Mouse (Mus musculus) kidney, embryonic 14.5 days (tissue): ENCODE measurements around the gene Axin1. TPM values are rescaled to one million over a fixed set of nuclear protein-coding genes. Genes with fewer than 3 reads are reported as not detected.
A peak's percentile ranks its signal among the peaks of the same experiment; 100 is the strongest.

Source experiments
- ATAC-seq: fragments of 200-750 bp; cut with Nextera tagmentation; 2 replicates; pipeline ENCODE4 v1.8.0; 2017; ENCODE audit warnings: moderate number of reproducible peaks, mild to moderate bottlenecking, moderate TSS enrichment, moderate library complexity; ENCODE audit not compliant: low FRiP score, low TSS enrichment
- H3K27ac ChIP-seq: fragments of 300-500 bp; sonication (generic); 2 replicates; pipeline ENCODE4 v1.5.1; 2014; ENCODE audit warnings: low read depth, mild to moderate bottlenecking, low read length, moderate library complexity, mixed read lengths
- H3K27me3 ChIP-seq: fragments of 300-500 bp; sonication (generic); 2 replicates; pipeline ENCODE4 v1.6.1; 2014; ENCODE audit warnings: mild to moderate bottlenecking, low read length; ENCODE audit not compliant: control insufficient read depth, insufficient read depth
- H3K36me3 ChIP-seq: fragments of 300-500 bp; sonication (generic); 2 replicates; pipeline ENCODE4 v1.6.1; 2014; ENCODE audit warnings: low read length, mixed read lengths; ENCODE audit not compliant: control insufficient read depth, insufficient read depth
- H3K4me1 ChIP-seq: fragments of 300-500 bp; sonication (generic); 2 replicates; pipeline ENCODE4 v1.6.1; 2014; ENCODE audit warnings: low read length, mixed read lengths; ENCODE audit not compliant: control insufficient read depth, insufficient read depth
- H3K4me2 ChIP-seq: fragments of 300-500 bp; sonication (generic); replicated peaks from 2 replicates; pipeline ENCODE4 v1.6.1; 2014; ENCODE audit warnings: low read depth, mild to moderate bottlenecking, low read length
- H3K4me3 ChIP-seq: fragments of 300-500 bp; sonication (generic); 2 replicates; pipeline ENCODE4 v1.5.1; 2014; ENCODE audit warnings: mild to moderate bottlenecking, low read length
- H3K9ac ChIP-seq: fragments of 300-500 bp; sonication (generic); 2 replicates; pipeline ENCODE4 v1.6.1; 2014; ENCODE audit warnings: low read depth, mild to moderate bottlenecking, low read length, moderate library complexity
- H3K9me3 ChIP-seq: fragments of 300-500 bp; sonication (generic); 2 replicates; pipeline ENCODE4 v1.6.1; 2016; ENCODE audit warnings: low read length; ENCODE audit not compliant: control insufficient read depth
- WGBS: fragments of 180-500 bp; shearing (Covaris S2); extraction: QIAGEN DNeasy Blood & Tissue Kit; methylation state at CpG from one replicate; pipeline ENCODE4 v1.1.7; 2014; 5-methylcytosine and 5-hydroxymethylcytosine counted together
- polyA plus RNA-seq: library from polyadenylated mRNA; unstranded; fragments of >200 nt; fragmentation: Nextera tagmentation; extraction: Ambion mirVana; gene quantifications from 2 replicates; pipeline ENCODE4 v1.2.1, GENCODE M21; 2014

The Axin1 gene
- polyA plus RNA-seq, 1 experiment from 2014 or later = 10.2 TPM

DNA sequence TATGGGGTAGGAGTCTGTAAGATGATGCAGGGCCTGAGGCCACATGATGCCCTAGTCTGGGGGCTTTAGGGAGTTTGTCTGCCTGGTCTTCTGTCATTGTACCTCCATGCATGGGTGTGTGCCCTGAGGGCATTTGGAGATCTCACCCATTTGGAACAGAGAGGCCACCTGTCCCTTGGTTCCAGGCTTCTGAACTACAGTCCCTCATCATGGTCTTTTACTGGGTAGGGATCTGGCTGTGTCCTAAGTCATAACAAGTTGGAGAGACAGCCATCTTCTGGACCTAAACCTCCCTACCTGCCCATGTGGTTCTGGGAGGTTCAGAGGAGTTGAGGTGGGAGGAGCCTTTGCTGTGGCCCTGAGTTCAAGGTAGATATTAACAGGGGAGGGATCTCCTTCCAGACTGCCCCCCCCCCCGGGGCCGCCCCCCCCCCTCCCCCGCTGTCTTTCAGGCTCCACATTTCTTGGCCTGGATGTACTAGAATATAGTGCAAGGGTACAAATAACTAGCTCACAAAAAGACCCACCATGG lies 22.5 kb upstream of the Axin1 start:
- peaks cover 6% of the 10 kb centered on the region; the same call in 1 of the 2 replicates for H3K4me1 ChIP-seq
- H3K27ac ChIP-seq = no peak overlapping the region
- H3K36me3 ChIP-seq = no peaks in the 10 kb centered on the region
- no peaks in the 10 kb centered on the region for H3K9me3 ChIP-seq
- peaks cover 60% of the 10 kb centered on the region for H3K27me3 ChIP-seq
- H3K4me3 ChIP-seq = no peak overlapping the region
- no peak for ATAC-seq
- 0 out of 2 replicates have a peak overlapping the region, but pooled peaks have one; percentile 12 for H3K9ac ChIP-seq
- no peak overlapping the region for H3K4me2 ChIP-seq
- 72% methylated on average over 3 of the region's 3 CpGs for WGBS

DNA sequence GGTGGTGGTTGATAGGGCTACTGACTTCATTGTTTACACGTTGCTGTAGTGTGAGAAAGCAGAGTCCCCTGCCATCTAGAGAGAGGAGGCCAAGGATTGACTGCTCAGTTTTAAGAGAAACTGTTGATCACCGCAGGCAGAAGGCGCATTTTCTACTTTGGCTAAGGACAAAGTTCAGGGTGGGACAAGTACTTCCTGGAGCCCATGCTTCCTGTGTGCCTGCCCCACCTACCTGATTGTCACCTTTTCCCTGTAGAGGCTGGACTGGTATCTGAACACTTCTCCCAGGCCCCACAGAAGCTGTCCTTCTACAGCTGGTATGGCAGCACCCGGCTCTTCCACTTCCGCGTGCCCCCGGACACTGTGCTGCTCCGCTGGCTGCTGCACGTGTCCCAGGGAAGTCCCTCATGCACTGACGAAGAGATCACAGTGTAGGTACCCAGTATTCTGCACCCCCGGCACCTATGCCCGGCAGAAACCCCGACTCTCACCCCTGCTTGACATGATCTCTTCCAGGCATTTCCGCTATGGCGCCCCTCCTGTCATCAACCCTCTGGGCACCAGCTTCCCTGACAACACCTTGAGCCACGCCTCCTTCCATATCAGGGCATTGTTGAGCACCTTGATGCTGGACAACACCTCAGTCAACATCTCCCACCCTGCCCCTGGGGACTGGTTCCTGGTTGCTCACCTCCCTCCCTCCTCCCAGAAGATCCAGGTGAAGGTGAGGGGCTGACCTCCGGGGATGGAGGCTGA lies 21.8 kb upstream of the Axin1 start:
- H3K9ac ChIP-seq = no peak overlapping the region
- no peaks in the 10 kb centered on the region for H3K36me3 ChIP-seq
- H3K4me1 ChIP-seq = peaks cover 6% of the 10 kb centered on the region; the same call in 1 of the 2 replicates
- 85% methylated on average over 17 of the region's 17 CpGs for WGBS
- no peaks in the 10 kb centered on the region for H3K9me3 ChIP-seq
- ATAC-seq = no peak
- no peak overlapping the region for H3K4me3 ChIP-seq
- H3K27me3 ChIP-seq = peaks cover 53% of the 10 kb centered on the region
- H3K4me2 ChIP-seq = no peak overlapping the region
- no peak overlapping the region for H3K27ac ChIP-seq

DNA sequence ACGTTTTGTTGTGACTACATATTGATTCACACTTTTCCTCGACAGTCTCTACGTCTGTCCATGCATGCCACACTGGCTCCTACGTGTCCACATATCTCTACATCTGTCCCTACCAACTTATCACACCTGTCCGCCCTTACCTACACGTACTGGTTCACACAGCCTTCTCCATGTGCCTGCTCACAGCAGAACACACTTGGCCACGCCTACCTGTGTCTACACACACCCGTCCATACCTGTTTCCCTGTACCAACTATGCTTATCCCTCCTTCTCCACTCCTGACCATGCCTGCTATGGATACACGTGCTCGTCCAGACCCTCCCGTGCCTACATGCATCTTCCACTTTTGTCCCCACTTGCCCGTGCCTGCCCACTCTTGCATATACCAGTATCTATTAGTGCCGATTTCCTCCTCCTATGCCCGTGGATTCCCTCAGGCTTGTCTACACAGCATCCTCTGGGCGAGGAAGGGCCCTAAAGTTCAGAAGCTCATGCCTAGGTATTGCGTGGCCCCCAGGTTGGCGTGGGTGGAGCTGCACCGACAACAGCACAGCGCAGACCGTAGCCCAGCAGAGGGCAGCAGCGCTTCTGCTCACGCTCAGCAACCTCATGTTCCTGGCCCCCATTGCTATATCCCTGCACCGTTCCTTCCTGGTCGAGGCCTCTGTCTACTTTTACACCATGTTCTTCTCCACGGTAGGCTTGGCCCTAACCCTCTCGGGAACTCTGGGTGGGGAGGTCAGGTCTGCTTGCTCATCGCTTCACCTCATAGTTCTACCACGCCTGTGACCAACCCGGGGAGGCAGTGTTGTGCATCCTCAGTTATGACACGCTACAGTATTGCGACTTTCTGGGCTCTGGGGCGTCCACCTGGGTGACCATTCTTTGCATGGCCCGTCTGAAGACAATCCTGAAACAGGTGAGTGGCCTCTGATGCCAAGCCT lies 18.4 kb upstream of the Axin1 start:
- 50% methylated on average over 33 of the region's 33 CpGs for WGBS
- Histone ChIP-seq H3K36me3 (peaks cover under 1% of the 10 kb centered on the region; the same call in 1 of the 2 replicates), H3K4me3 (no peak overlapping the region), H3K27me3 (peaks cover 24% of the 10 kb centered on the region), H3K4me2 (no peak overlapping the region), H3K27ac (no peak overlapping the region), H3K4me1 (peaks cover 15% of the 10 kb centered on the region), H3K9ac (no peak overlapping the region), H3K9me3 (no peaks in the 10 kb centered on the region)
- ATAC-seq = no peak

DNA sequence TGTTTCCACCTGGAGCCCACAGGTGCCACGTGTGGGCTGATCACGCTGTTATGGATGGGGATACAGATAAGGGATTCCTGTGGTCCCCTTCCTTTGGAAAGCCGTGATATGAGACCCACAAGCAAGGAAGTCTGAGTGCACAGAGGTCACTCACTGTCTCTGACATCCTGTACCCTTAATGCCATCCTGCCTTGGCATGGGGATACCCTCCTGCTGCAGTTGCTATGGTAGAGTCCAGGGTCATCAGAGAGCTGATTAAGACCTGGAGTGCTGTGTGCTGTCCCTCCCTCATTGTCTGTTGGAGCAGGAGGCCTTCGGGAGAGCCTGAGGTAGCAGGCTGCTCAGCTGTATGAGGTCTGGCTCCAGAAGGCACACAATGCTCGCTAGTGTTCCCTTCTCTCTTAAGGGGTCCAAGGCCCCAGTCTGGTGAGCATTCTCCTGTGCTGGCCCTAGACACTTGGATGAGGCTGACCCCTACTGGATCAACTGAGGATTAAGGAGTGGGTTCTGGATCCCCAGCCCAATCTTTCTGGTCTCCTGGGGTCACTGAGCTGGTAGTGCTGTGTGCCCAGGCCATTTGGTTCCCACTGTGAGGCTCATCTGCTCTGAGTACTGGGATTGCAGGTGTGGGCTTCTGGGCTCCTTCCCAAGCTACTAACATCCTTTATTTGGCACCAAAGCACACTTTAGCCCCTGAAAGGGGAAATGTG lies 15.9 kb upstream of the Axin1 start:
- Histone ChIP-seq H3K4me1 (peaks cover 9% of the 10 kb centered on the region), H3K27ac (no peak overlapping the region), H3K4me2 (no peak overlapping the region), H3K36me3 (peaks cover 26% of the 10 kb centered on the region), H3K27me3 (peaks cover 2% of the 10 kb centered on the region; the same call in 1 of the 2 replicates), H3K9ac (no peak overlapping the region), H3K4me3 (no peak overlapping the region), H3K9me3 (no peaks in the 10 kb centered on the region)
- 61% methylated on average over 5 of the region's 5 CpGs for WGBS
- ATAC-seq = no peak

DNA sequence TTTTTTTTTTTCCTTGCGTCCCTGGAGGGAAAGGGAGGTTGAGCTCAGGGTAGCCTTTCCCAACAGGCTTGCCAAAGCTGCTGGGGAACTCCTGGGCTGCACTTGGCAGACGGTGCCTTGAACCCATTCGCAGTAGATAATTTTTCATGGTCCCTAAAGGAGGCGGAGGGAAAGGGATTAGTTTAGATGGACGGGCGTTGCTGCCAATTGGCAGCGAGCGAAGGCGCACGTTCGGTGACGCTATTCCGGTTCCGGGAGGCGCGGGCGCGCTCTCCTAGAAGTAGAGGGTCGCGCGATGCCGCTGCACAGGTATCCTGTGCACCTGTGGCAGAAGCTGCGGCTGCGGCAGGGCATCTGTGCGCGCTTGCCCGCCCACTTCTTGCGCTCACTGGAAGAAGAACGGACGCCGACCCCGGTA lies 15.2 kb upstream of the Axin1 start, which contains the start of gene Mrpl28:
Mrpl28 (plus strand) TSS at position 234 of the 418 bp plus-strand sequence.
- Histone ChIP-seq H3K36me3 (peaks cover 33% of the 10 kb centered on the region), H3K27ac (no peak within 1 kb of the TSS), H3K4me2 (peak within 1 kb of the TSS; percentile 88), H3K9me3 (no peaks in the 10 kb centered on the region), H3K9ac (peak within 1 kb of the TSS; percentile 90), H3K27me3 (no peaks in the 10 kb centered on the region), H3K4me1 (peaks cover 9% of the 10 kb centered on the region), H3K4me3 (peak within 1 kb of the TSS; percentile 96)
- under 1% methylated on average over 32 of the region's 32 CpGs for WGBS
- ATAC-seq = peak; percentile 90

DNA sequence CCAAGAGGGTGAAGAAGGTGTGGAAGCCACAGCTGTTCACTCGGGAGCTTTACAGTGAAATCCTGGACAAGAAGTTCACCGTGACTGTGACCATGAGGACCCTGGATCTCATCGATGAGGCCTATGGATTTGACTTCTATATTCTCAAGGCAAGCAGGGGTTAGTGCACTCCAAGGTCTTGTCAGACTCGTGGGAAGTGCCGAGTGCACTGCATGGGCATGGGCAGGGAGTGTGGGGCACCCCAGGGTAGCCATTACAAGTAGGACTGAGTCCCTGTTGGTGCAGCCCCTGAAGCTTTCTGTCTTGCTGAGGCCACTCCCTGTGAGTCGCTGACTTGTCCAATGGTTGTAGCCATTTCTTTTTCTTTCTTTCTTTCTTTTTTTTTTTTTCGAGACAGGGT lies 13.9 kb upstream of the Axin1 start:
- H3K4me2 ChIP-seq = peak overlapping the region; percentile 88
- H3K4me1 ChIP-seq = peaks cover 9% of the 10 kb centered on the region
- H3K27me3 ChIP-seq = no peaks in the 10 kb centered on the region
- H3K27ac ChIP-seq = no peak overlapping the region
- no peaks in the 10 kb centered on the region for H3K9me3 ChIP-seq
- peaks cover 44% of the 10 kb centered on the region for H3K36me3 ChIP-seq
- ATAC-seq = no peak
- 92% methylated on average over 7 of the region's 7 CpGs for WGBS
- H3K4me3 ChIP-seq = peak overlapping the region; percentile 96
- H3K9ac ChIP-seq = peak overlapping the region; percentile 90

DNA sequence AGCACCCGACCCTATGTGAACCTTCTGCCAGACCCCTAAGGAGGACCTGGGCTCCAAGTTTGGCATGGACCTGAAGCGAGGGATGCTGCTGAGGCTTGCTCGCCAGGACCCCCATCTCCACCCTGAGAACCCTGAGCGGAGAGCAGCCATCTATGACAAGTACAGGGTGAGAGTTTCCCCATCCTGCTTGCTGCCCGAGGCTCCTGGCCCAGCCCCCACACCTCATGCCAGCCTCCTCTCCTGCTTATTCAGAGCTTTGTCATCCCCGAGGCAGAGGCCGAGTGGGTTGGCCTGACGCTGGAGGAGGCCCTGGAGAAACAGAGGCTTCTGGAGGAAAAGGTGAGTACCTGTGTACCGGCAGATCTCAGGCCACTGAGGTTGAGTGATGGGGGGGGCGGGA lies 13.3 kb upstream of the Axin1 start:
- H3K4me3 ChIP-seq = no peak overlapping the region
- no peak for ATAC-seq
- H3K9ac ChIP-seq = no peak overlapping the region
- no peaks in the 10 kb centered on the region for H3K27me3 ChIP-seq
- no peaks in the 10 kb centered on the region for H3K9me3 ChIP-seq
- WGBS = 92% methylated on average over 10 of the region's 10 CpGs
- H3K4me2 ChIP-seq = no peak overlapping the region
- H3K36me3 ChIP-seq = peaks cover 51% of the 10 kb centered on the region
- peaks cover 9% of the 10 kb centered on the region for H3K4me1 ChIP-seq
- H3K27ac ChIP-seq = no peak overlapping the region

DNA sequence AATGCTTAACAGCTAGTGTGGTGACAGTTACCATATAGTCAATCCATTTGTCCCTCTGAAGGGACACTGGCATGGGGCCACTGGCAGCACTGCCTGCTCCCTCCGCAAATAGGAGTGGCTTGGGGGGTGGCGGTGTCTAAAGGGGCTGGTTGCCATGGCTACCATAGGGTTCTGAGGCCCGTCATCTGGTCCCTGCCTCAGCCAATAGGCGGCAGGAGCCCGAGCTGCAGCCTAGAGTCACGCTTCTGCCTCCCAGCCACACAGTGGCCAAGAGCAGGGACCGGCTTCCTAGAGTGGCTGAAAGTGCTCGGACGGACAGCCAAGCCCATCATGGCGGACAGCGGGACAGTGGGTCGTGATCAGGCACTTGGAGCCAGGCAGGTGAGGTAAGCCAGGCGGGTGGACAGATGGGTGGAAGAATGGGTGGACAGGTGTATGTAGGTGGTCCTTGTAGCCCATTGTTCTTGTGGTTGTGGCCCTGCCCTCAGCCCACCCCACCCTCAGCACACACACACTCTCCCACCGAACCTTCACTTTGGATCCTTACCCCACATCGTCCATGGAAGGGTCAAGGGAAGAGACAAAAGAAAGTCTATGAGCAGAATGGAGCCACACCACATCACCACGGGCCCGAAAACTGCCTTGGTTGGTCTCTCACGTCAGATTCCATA lies 7.3 kb upstream of the Axin1 start:
- Histone ChIP-seq H3K36me3 (peaks cover 54% of the 10 kb centered on the region), H3K9ac (no peak overlapping the region)
- ATAC-seq = no peak

More for the DNA sequence above, 7.3 kb upstream of the Axin1 start:
- H3K27ac ChIP-seq = no peak overlapping the region
- H3K9me3 ChIP-seq = no peaks in the 10 kb centered on the region
- H3K4me2 ChIP-seq = no peak overlapping the region
- H3K4me1 ChIP-seq = no peaks in the 10 kb centered on the region
- H3K4me3 ChIP-seq = no peak overlapping the region
- H3K27me3 ChIP-seq = no peaks in the 10 kb centered on the region
- WGBS = 88% methylated on average over 18 of the region's 18 CpGs
